Mouse (Mus musculus): ENCODE data around the gene Fzr1. TPM values are rescaled to one million over a fixed set of nuclear protein-coding genes. Genes with fewer than 3 reads are reported as not detected.

The Fzr1 gene
- total RNA-seq, 2 experiments from 2014 or later, result 11.9 to 15.4 TPM

DNA sequence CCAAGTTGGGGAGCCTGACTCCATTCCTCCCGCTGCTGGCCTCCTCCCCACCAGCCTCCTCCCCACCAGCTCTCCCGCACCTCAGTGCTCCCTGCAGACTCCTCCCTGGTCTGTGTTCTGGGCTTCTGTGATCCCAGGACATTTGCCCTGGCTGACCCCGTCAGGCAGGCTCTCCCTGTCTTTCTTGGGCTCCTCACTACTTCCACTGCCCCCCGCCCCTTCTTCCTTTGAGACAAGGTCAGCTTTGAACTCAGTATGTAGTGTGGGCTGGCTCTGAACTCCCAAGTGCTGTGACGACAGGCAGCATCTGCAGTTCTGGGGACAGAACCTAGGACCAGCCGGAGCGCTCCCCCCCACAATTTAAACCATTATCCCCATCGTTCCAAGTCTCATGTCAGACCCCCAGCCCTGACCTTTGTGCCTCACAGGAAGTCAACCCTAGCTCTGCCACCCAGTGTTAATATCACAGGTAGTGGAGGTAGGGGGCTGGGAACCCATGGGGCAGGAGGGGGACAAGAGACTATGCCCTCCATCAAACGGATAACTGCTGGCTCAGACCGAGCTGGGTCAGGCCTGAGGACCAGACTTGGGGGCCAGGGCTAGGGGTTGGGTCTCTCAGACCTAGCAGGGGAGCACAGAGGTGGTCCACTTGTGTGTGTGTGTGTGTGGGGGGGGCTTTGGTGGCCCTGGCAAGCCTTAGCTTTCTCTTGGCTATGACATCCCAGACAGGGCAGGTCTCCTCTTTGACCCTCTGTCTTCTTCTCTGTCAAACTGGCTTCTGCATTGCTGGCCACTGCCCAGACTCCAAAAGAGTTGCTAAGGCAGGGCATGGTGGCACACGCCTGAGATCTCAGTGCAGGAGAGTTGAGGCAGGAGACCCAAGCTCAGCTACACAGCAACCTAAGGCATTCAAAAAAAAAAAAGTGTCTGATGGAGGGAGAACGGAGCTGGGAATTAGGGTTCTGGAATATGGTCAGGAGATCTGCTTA, 39.2 kb upstream of the Fzr1 start:
- intact Hi-C loops (cut with DNase I; ENCODE audit: low total_unique reads), result no loop called here
- peak; percentile 11 for DNase-seq

DNA sequence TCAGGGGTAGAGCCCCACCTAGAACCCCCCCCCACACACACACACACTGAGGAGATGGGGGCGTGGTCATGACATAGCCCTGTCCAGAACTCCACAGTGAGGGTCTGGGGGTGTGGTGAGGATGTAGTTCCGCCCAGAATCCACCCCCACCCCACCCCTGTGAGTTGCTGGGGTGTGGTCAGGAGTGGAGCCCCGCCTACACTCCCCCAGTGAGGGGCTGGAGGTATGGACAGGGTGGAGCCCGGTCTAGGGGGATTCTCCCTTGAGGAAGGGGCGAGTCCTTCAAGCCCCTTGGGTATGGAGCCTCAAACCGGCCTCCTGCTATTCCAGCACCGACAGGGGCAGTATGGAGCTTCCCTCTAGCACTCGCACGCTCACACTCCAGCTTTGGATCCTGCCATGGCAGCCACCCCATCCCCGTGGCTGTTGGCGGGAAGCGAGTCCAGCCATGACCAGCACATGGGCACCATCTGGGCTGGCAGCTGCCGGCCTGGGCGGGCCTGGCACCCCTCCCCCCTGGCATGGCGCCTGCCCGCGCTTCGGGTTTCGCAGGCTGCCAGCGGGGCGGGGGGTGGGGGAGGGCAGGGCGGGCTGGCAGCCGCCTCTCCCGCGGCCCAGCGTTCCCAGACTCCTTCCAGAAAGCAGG, 38.4 kb upstream of the Fzr1 start:
- DNase-seq, result peak; percentile 92
- intact Hi-C loops (cut with DNase I; ENCODE audit: low total_unique reads), result no loop called here

DNA sequence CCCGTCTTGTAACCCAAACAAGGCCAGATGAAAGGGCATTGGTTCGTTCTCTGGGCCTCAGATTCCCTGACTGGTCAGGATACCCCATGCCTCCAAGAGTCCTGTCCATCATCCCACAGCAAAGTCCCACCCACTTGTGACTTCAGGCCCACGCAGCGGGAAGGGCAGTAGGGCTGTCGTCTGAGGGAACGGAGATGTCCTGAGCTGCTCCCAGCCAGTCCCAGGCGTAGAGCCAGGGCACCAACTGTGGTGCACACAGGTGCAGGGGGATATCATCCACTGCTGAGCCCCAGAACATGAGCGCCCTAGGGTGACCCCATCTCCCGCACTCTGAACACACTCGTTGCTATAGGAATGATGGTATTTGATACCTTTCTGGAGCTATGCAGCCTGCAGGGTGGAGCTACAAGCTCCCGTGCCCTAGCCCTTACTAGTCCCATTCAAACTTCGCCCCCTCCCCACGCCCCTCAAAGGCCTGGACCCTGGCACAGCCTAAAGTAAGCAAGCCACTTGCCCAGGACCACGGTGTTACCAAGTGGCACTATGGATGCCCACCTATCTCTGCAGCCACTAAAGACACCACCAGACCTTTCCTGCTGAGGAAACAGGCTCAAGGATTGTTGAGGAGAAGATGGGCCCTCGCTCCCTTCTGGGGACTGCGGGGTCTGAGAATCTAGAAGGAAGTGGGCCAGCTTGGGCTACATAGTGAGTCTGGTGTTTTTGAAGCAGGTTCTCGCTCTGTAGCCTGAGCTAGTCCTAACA, 37.4 kb upstream of the Fzr1 start:
- intact Hi-C loops (cut with DNase I; ENCODE audit: low total_unique reads), result no loop called here
- peak; percentile 90 for DNase-seq

DNA sequence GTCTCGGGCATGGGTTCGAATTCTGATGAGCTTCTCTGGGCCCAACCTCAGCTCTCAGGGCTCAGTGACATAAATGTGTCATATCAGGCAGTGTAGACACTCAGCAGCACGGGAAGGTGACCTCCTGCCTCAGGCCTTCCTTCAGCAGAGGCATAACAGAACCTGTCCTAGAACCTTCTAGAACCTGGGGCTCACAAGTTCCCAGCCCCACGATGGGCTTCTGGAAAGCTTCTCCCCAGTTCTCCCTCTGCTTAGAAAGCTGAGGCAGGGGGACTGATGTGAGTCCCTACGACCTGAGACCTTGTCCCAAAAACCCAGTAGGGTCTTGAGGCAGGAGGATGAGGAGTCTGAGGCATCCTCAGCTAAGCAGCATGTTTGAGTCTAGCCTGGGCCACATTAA, 36.8 kb upstream of the Fzr1 start:
- no peak for DNase-seq
- intact Hi-C loops (cut with DNase I; ENCODE audit: low total_unique reads), result no loop called here

DNA sequence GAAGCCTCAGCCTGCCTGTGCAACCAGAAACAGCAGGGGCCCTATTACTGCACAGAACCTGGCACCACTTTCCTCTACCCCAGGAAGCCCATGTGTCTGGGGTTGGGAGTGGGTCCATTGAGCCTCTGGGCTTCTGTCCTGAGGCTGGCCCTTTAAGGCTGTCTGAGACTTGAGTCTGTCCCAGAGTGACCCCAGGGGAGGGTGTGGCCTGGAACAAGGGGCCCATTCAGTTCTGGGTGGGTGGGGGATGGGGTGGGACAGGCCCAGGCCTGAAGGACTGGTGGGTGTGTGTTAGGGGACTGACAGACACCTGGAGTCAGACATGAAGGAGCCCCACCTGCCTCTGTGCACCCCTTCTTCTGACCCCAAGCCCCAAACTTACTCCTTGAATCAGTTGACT, 36.4 kb upstream of the Fzr1 start:
- DNase-seq, result peak; percentile 82
- intact Hi-C loops (cut with DNase I; ENCODE audit: low total_unique reads), result no loop called here

DNA sequence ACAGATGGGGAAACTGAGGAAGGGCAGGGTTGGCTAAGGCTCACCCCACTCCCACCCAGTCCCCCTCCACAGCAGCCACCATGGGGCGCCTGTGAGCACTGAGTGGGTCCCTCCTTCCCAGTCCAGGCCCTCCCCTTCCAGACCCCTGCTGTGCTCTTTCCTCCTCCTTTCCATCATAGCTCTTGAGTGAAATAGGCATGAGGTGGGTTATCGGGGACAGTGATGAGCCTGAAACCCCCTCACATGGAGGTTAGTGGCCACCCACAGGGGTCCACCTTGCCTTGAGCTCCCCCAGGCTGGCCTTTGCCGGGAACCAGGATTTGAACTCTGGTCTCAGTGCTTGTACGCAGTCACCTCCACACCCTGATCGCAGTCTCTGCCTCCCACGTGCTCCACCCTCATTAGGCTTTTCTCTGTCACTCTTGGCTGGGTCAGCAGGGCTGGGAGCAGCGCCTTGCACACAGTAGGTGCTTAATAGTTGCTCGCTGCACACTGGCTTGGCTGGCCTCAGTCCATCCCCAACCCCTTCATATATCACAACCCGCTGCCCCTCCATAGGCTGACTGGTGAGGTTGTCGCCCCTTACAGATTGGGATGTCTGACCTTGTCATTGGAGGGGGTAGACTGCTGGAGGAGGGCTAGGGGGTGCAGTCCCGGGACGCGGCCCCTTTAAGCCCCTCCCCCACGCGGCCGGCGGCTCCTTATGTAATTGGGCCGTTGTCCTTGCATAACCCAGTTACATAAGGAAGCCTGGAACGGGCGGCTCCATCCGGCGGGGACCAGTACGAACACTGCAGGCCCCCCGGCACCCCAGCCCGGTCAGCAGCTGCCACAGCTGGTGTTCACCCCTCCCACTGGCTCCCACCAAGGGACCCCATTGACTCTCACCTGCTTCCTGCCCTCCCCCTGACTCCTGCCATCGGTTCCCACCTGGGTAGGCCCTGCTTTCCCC, 35.3 kb upstream of the Fzr1 start:
- peak; percentile 94 for DNase-seq
- intact Hi-C loops (cut with DNase I; ENCODE audit: low total_unique reads), result no loop called here

DNA sequence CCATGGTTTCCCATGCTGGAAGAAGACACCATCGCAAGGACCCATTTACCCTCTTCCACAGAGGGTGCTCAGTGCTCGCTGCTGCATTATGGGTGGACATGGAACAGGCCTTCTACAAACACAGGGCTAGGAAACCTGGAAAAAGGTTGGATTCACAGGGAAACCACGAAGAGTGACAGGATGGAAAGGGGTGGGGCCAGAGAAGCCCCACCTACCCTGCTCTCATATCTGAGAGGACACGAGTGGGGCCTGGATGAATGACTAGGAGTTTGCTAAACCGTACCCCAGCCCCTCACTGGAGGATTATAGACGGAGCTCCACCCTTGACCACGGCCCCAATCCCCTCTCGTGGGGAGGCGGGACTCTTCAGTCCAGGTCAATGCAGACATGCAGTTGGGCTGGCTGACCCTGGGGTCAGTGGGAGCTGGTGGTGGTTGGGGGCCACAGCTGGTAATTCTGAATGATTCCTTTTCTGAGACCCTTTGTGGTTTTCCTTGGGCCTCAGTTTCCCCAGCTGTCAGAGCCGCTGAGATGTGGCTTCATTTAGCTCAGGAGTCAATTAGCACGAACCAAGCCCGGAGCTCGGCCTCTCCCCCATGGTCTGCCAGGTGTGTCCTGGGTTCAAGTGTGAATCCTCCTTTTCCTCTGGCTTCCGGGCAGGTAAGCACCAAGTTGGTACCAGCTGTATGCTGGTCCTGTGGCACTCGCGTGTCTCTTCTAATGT, 34.4 kb upstream of the Fzr1 start:
- DNase-seq, result no peak
- intact Hi-C loops (cut with DNase I; ENCODE audit: low total_unique reads), result no loop called here

DNA sequence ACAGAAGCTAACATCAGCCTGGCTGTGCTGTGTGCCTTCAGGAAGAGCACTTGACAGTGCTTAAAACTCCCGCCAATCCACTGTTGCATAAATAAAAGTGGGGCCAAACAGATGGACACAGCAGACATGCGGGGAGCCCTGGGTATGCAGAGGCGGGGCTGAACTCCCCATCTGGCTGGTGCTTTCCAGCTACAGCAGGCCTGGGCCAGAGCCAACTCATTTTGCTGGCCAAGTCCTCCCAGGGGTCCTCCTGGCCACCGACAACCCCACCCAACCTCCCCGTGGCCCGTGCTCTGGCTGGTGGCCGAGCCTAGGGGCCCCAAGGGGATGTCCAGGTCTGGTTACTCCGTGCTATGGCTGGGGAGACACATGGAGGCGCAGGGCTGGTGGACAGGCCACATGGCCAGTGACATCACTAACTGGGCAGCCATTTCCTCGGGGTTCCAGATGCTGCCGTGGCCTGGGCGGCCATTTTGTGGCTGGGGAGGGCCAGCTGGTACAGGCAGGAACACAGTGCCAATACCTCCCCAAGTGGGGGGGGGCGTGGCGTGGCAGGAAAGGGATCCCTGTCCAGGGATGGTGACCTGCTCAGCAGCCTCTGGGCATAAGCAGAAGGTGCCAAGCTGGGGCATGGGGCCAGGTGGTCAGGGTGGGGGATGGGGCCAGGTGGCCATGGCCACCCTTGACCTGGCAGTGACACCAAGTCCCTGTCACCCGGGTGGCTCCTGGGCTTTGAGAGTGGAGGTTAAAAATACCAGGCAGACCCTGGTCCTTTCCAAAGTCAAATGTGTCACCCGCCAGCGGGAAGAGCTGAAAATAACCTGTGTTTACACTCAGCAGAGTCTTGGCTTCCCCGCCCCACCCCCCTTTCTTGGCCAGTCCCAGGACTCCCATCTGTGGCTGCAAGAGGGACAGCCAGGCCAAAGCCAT, 33.4 kb upstream of the Fzr1 start:
- intact Hi-C loops (cut with DNase I; ENCODE audit: low total_unique reads), result no loop called here
- peak; percentile 92 for DNase-seq

DNA sequence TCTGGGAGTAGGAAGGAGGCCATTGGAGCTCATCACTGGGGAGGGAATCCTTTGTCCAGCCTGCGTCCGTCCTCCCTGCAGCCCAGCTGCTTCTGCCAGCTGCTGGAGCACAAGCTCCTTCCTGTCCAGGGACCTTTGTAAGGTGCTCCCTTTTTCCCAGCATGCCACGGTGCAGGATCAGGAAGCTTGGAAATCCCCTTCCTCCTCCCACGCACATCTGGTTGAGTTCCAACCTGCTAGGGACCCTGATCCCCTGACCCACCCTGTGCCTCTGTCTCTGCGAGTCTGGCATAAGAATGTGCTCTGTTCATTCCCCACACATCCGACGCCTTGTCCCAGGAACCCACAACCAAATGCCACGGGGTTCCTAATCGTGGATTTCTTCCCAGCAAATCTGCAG, 32.7 kb upstream of the Fzr1 start:
- intact Hi-C loops (cut with DNase I; ENCODE audit: low total_unique reads), result no loop called here
- DNase-seq, result no peak

DNA sequence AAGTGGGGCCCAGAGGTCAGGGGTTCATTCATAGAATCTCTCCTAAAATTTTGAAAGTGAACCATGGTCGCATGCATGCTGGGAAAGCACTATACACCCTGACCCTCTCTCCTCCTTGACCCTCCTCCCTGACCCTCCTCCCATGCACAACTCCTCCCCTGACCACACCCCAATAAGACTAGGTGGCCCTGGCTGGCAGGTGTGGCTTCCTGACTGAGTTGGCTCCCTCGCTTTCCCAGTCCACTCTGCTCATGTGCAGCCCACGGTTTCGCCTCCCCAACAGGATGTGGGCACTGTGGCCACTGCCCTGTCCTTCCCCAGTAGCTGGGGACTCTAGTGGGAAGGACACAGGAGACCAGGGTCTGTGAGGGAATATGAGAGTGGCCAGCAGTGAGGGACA, 32.0 kb upstream of the Fzr1 start:
- DNase-seq, result no peak
- intact Hi-C loops (cut with DNase I; ENCODE audit: low total_unique reads), result no loop called here

DNA sequence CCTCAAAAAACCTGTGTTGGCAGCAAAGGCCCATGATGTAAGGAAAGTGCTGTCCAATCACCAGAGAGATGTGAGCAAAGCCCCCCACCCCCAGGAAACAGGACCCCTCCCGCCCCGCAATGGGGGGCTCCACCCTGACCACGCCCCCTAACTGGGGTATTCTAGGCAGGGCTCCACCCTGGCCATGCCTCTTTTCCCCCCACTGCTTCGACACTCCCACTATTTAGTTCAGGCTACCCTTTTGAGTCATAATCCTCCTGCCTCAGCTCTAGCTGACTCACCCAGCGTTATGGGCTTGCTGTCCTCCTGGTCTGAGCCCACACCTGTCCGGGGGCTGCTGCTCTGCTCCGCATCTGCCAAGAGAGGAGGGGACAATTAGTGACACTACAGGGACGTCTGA, 31.0 kb upstream of the Fzr1 start:
- no peak for DNase-seq
- intact Hi-C loops (cut with DNase I; ENCODE audit: low total_unique reads), result no loop called here

DNA sequence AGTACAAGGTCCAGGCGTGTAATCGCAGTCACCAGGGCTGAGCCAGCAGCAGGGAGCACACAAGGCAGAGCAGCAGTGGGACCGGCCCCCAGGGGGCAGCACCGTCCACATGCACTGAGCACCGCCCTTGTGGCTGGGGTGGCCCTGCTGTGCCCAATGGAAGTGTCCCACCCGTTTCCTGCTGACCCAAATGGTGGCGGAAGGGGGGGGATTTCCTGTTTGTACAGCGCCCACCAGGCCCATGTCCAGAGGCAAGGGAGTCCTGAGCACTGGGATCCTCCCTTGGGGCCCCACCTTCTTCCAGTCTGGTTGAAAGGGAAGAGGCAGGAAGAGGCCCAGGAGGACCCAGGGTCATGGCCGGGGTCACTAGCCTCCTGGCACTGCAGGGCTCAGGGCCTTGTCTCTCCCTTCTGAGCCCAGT, 30.6 kb upstream of the Fzr1 start:
- DNase-seq, result peak; percentile 90

DNA sequence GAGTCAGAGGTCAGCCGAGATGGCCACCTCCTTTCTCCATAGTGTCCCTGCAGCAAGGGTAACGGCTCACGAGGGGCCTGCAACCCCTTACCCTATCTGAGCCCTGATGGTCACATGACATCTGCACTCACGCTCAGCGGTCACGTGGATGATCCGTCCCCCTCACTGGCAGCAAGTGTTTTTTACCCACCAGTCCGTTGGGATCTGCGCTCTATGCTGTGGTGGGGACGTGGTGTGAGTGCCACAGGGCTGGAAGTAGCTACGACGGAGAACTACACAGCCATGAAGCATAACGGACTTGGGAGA, 30.1 kb upstream of the Fzr1 start:
- intact Hi-C loops (cut with DNase I; ENCODE audit: low total_unique reads), result no loop called here
- DNase-seq, result no peak

More for the DNA sequence above, 30.6 kb upstream of the Fzr1 start:
- intact Hi-C loops (cut with DNase I; ENCODE audit: low total_unique reads), result no loop called here

DNA sequence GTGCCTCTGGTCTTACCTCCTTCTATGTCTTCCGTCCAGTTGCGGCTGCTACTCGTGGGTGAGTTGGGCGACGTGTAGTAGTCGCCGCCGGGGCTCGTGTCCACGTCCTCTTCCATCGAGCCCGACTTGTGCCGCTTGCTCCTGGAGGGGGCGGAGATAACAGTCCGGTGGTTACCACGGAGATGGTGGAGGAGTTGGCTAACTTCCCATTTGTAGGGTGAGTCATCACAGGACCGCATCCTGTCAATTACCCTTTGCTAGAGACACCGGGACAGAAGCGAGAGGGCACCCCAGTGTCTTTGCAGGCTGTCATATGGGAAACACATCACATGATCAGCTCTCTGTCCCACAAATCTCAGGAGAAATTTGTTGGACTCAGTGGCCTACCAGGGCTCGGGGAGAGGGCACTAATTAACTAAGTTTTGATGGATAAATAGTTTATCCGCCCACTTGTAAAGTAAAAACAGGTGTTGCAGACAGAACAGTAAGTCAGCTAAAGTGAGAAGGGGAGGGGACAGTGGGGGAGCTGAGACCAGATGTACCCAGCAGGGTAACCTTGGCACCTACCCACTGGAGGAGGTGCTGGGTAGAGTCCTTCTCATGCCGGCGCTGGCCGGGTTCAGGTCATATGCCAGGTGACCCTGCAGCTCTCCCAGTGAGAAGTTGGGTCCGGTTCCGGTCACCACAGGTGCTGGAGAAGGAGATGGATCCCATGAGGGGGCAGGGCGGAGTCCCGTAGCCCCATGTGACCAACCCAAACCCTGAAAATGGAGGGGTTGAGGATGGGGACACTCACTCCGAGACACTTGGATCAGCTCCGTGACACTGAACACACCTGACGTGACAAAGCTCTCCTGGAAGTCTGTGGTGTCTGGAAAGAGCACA, 29.5 kb upstream of the Fzr1 start:
- DNase-seq, result peak; percentile 78
- intact Hi-C loops (cut with DNase I; ENCODE audit: low total_unique reads), result no loop called here

DNA sequence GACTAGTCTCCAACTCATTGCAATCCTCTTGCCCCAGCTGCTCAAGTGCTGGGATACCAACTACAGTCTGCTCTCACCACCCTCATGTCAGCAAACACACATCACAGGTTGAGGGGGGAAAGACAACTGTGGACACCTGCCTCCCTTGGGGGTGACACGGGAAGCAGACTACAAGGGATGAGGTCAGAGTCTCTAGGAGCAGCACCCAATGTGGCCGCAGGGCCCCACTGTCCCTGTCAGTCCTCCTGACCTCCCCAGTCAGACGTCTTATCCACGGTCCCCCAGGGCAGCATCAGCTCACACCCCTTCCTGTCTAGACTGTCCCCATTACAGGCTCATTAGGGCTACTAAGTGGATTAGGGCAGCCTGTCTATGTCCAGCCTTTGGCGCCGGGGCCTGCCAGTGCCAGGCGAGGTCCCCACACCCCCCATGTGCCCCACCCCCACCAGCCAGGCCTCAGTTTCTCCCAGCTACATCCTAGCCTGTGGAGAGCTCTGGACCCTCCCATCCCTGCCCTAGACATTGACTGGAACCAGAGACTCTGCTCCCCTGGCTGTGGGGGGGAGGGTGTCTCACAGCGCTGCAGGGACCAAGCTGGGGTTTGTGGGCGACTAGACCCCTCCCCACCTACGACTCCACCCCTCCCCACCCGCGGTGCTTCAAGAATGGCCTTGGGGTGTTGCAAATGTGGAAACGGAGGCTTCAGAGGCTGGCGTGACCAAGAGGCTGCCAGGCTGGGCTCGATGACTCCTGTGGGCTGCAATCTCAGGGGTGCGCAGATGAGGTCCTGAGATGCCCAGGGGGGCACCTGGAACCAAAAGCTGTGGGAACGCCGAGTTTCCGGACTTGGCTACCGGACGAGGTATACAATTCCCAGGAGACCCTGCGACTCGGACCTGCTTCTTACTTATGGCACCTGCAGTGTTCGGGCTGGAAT, 28.5 kb upstream of the Fzr1 start:
- intact Hi-C loops (cut with DNase I; ENCODE audit: low total_unique reads), result no loop called here
- DNase-seq, result no peak
